ENCODE assay signal across 19 mouse cellular contexts in the genomic region with DNA sequence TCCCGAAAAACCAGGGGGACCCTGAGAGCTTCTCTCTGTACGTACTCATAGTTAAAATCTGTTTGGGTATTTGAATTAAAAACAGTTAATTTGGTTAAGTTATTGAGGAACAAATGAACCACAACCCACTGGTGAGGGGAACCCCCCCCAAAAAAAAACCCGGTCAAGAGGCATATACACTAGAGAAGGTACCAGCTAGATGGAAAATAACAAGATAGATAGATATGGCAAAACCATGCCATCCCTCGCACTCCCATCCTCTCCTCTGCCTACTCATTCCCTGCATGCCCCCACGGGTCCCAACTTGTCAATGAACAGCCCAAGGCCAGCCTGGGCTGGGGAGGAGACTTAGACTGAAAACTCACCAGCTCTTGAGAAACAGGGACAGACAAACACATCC. TPM values are rescaled to one million over a fixed set of nuclear protein-coding genes. Genes with fewer than 3 reads are reported as not detected.
DNase-seq lines count a peak whose midpoint lies in the region; ATAC-seq and TF ChIP-seq lines count a peak whose summit lies in the region.
"Had no signal": no experiment of that assay in that cellular context is flagged by ENCODE, and none has a peak within 500 bp of the region (broad histone marks: within the 10 kb centered on the region; RNA-seq: fewer than 3 reads in every experiment).

No protein-coding gene starts in this region.

- WGBS in kidney, embryonic 15.5 days = 86% methylated on average over 5 of the region's 5 CpGs
- 95% methylated on average over 5 of the region's 5 CpGs for WGBS in kidney, adult 2 months

- no peak for DNase-seq in kidney, adult 2 months
- peak; percentile 63 for DNase-seq in CD4-positive helper T cell, adult 2 months (ENCODE audit: low read depth, low spot score)
- no peak for DNase-seq in layer of hippocampus, adult 11-12 months (ENCODE audit: low spot score)
- DNase-seq: cerebellum, adult 8-10 months; gastrocnemius, postnatal 25 days; heart, postnatal 10 days; kidney, postnatal 14 days; layer of hippocampus, adult 9-11 months; liver, postnatal 0 days; lung, postnatal 10 days; thymus, postnatal 25 days had no signal

- no peak overlapping the region for H3K4me3 ChIP-seq in kidney, embryonic 15.5 days (replicated peaks)
- no peak overlapping the region for H3K4me3 ChIP-seq in kidney, adult 2 months (ENCODE audit: insufficient read depth, low read depth, low read length)
- H3K4me3 ChIP-seq: hindbrain, embryonic 12.5 days; limb, embryonic 10.5 days; neural tube, embryonic 12.5 days had no signal

- no peaks in the 10 kb centered on the region for H3K9me3 ChIP-seq in kidney, embryonic 15.5 days (replicated peaks)
- H3K9me3 ChIP-seq: hindbrain, embryonic 12.5 days; limb, embryonic 10.5 days; neural tube, embryonic 12.5 days had no signal

- TF ChIP-seq POLR2A in kidney, adult 2 months (IDR thresholded peaks at IDR 0.05; ENCODE audit: low read depth, low read length) = no peak

- TF ChIP-seq CTCF in kidney, adult 2 months (conservative IDR thresholded peaks at IDR 0.05; ENCODE audit: insufficient read depth, insufficient read length, low read depth, low read length) = no peak

- no peak for ATAC-seq in kidney, embryonic 15.5 days (replicated peaks; ENCODE audit: low FRiP score)
- ATAC-seq in CD4-positive, CD25-positive, alpha-beta regulatory T cell, adult 4 months = peak; percentile 32
- ATAC-seq in inflammation-experienced regulatory T-cells, adult 6 months = peak; percentile 36
- no peak for ATAC-seq in erythroblast, adult 5-6 weeks (replicated peaks; ENCODE audit: low FRiP score, poor library complexity, severe bottlenecking)
- ATAC-seq: intestine, postnatal 0 days; liver, postnatal 0 days had no signal

- peak overlapping the region; percentile 95; the same call in 1 of the 2 replicates for H3K27ac ChIP-seq in kidney, embryonic 15.5 days
- H3K27ac ChIP-seq in kidney, adult 2 months (ENCODE audit: insufficient read depth, low read depth, low read length) = no peak overlapping the region
- H3K27ac ChIP-seq: hindbrain, embryonic 12.5 days; neural tube, embryonic 12.5 days had no signal

- H3K36me3 ChIP-seq in kidney, embryonic 15.5 days = peaks cover 34% of the 10 kb centered on the region
- H3K36me3 ChIP-seq in kidney, adult 2 months (ENCODE audit: control insufficient read depth, insufficient read depth, low read length) = no peaks in the 10 kb centered on the region
- H3K36me3 ChIP-seq: hindbrain, embryonic 12.5 days; neural tube, embryonic 12.5 days had no signal

- no peak overlapping the region for H3K4me2 ChIP-seq in kidney, embryonic 15.5 days
- H3K4me2 ChIP-seq: hindbrain, embryonic 12.5 days; neural tube, embryonic 12.5 days had no signal

- H3K27me3 ChIP-seq in kidney, embryonic 15.5 days = no peaks in the 10 kb centered on the region
- no peaks in the 10 kb centered on the region for H3K27me3 ChIP-seq in kidney, adult 2 months (replicated peaks; ENCODE audit: control insufficient read depth, insufficient read depth, low read length)
- H3K27me3 ChIP-seq: hindbrain, embryonic 12.5 days; neural tube, embryonic 12.5 days had no signal

- no peak overlapping the region for H3K9ac ChIP-seq in kidney, embryonic 15.5 days
- H3K9ac ChIP-seq: hindbrain, embryonic 12.5 days; liver, postnatal 0 days; neural tube, embryonic 12.5 days had no signal

- peaks cover 44% of the 10 kb centered on the region for H3K4me1 ChIP-seq in kidney, embryonic 15.5 days
- H3K4me1 ChIP-seq in kidney, adult 2 months (ENCODE audit: control insufficient read depth, insufficient read depth, low read length) = no peaks in the 10 kb centered on the region

RNA-seq across cellular contexts. Expression of gene Kdm2b, which starts 5.1 kb away (rescaled TPM):
- polyA plus RNA-seq in kidney, embryonic 15.5 days (2015; fragmentation: Nextera tagmentation; extraction: Ambion mirVana) = 92.2 and 96.8 TPM in 2 replicates
- 9.6 and 10.9 TPM in 2 replicates for polyA plus RNA-seq in kidney, adult 2 months (2012; rRNA removed)
- polyA plus RNA-seq in CD4-positive, CD25-positive, alpha-beta regulatory T cell, adult 4 months (2017; shearing (Covaris generic)) = 10 to 100 TPM; 33.1 to 51.1 TPM
- 10 to 100 TPM; 29.8 to 58.3 (median 53.4) TPM for polyA plus RNA-seq in inflammation-experienced regulatory T-cells, adult 6 months (2017; shearing (Covaris generic))
- total RNA-seq in erythroblast, adult 5-6 weeks (2015; ENCODE audit: low replicate concordance) = 7.5 and 9.4 TPM in 2 replicates
- total RNA-seq in erythroblast, adult 5-6 weeks (2017; ENCODE audit: low replicate concordance) = 11.3 and 28.3 TPM in 2 replicates

RNA-seq across cellular contexts. Expression of gene Orai1, which starts 30.4 kb away (rescaled TPM):
- polyA plus RNA-seq in kidney, embryonic 15.5 days (2015; fragmentation: Nextera tagmentation; extraction: Ambion mirVana) = 17.5 and 18.5 TPM in 2 replicates
- 63.2 and 90.6 TPM in 2 replicates for polyA plus RNA-seq in kidney, adult 2 months (2012; rRNA removed)
- 1 to 10 TPM; 4.2 to 8.1 TPM for polyA plus RNA-seq in CD4-positive, CD25-positive, alpha-beta regulatory T cell, adult 4 months (2017; shearing (Covaris generic))
- polyA plus RNA-seq in inflammation-experienced regulatory T-cells, adult 6 months (2017; shearing (Covaris generic)) = 10 to 100 TPM in 1 of 3 experiments, 1 to 10 TPM in 2; 7.3 to 10.0 (median 8.0) TPM
- total RNA-seq in erythroblast, adult 5-6 weeks (2015; ENCODE audit: low replicate concordance) = 23.6 and 25.1 TPM in 2 replicates
- 0.84 and 7.8 TPM in 2 replicates for total RNA-seq in erythroblast, adult 5-6 weeks (2017; ENCODE audit: low replicate concordance)

Comparison
In these comparisons a context has a peak if more than half of its experiments do, and no peak if none do; other contexts are left out.
1. ATAC-seq: peak in CD4-positive, CD25-positive, alpha-beta regulatory T cell, adult 4 months (single experiment) and inflammation-experienced regulatory T-cells, adult 6 months (single experiment); none in kidney, embryonic 15.5 days (single experiment) and erythroblast, adult 5-6 weeks (single experiment).